Comparison of ENCODE assay signal across 8 mouse cellular contexts in the genomic region with DNA sequence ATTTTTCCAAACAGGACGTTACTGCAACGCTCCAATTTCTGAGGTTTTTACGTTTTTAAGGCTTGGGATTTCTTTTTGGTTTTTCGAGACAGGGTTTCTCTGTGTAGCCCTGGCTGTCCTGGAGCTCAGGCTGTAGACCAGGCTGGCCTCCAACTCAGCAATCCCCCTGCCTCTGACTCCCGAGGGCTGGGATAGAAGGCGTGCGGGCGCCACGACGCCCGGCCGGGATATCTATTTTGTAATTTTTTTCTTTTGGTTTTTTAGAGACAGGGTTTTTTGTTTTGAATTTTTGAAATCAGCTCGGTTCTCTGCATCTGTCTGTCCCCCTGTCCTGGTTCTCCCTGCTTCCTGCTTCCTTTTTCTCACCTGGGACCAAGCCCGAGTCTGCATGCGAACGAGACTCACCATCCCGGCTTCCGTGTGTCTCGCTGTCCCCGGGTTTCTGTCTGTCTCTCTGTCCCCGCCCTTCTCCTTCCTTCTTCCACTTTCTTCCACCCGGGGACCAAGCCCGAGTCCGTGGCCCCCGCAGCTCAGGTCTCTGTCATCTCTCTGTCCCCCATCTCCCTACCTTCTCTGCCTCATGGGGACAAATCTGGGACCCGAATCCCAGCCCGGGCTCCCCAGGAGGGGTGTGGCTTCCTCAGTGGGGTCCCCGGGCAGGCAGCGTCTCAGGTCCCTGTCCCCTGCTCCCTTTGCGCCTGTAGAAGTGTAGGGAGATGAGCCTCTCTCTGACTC. TPM values are rescaled to one million over a fixed set of nuclear protein-coding genes. Genes with fewer than 3 reads are reported as not detected.
DNase-seq lines count a peak whose midpoint lies in the region; ATAC-seq and TF ChIP-seq lines count a peak whose summit lies in the region.
"Not testable (repeated sequence)": the region's sequence is repeated elsewhere in the genome, so short reads cannot be mapped to it uniquely, and the experiment has no call there.

No protein-coding gene starts in this region.

- H3K4me2 ChIP-seq in hindbrain, embryonic 12.5 days (replicated peaks); limb, embryonic 11.5 days (ENCODE audit: low read depth, severe bottlenecking): not testable (repeated sequence)

- H3K79me2 ChIP-seq in MEL (ENCODE audit: control insufficient read depth, insufficient read depth, low read length, poor library complexity), result not testable (repeated sequence)

- not testable (repeated sequence) for H3K4me3 ChIP-seq in MEL (ENCODE audit: control insufficient read depth in 1 of 2, insufficient read depth in 1 of 2, low read depth in 2 of 2, low read length in 2 of 2); embryonic facial prominence, embryonic 10.5 days; hindbrain, embryonic 12.5 days; limb, embryonic 11.5 days (ENCODE audit: low read depth, low read length)

- DNase-seq in MEL (ENCODE audit: low read depth, low spot score), result peak; percentile 60
- DNase-seq in embryonic facial prominence, embryonic 10.5 days (ENCODE audit: low spot score), result peak; percentile 49
- peak; percentile 36 for DNase-seq in gastrocnemius, postnatal 10 days
- DNase-seq in limb, embryonic 11.5 days (ENCODE audit: low spot score), result peak; percentile 73
- DNase-seq in urinary bladder, postnatal 10 days (ENCODE audit: low spot score), result peak; percentile 74

- TF ChIP-seq POLR2A in MEL (IDR thresholded peaks at IDR 0.05; ENCODE audit: control insufficient read depth in 1 of 2, insufficient read depth in 1 of 2, low read depth in 1 of 2, low read length in 2 of 2, poor library complexity in 1 of 2), result peak in 1 of 2 experiments; percentile 44; a peak in 1 of 4 replicates

- not testable (repeated sequence) for H3K36me3 ChIP-seq in MEL (ENCODE audit: control insufficient read depth in 1 of 2, insufficient read depth in 2 of 2, low read length in 2 of 2)
- H3K36me3 ChIP-seq in embryonic facial prominence, embryonic 10.5 days (replicated peaks), result peaks cover 56% of the 10 kb centered on the region
- peaks cover 36% of the 10 kb centered on the region for H3K36me3 ChIP-seq in hindbrain, embryonic 12.5 days
- peaks cover 20% of the 10 kb centered on the region for H3K36me3 ChIP-seq in limb, embryonic 11.5 days (ENCODE audit: control insufficient read depth, insufficient read depth, low read length)

- peak; percentile 51 for ATAC-seq in hindbrain, embryonic 12.5 days (ENCODE audit: low FRiP score)
- peak; percentile 45 for ATAC-seq in limb, embryonic 11.5 days (ENCODE audit: insufficient number of reproducible peaks, low FRiP score, low TSS enrichment, low read depth)
- peak; percentile 51 for ATAC-seq in megakaryocyte-erythroid progenitor cell, adult 5-6 weeks (replicated peaks; ENCODE audit: low FRiP score, low TSS enrichment, poor library complexity, severe bottlenecking)
- ATAC-seq in neutrophil, adult 5-6 weeks (ENCODE audit: extremely low read depth, insufficient number of reproducible peaks, low FRiP score, poor library complexity, severe bottlenecking), result peak; percentile 14; the same call in 1 of the 2 replicates

- H3K9me3 ChIP-seq in MEL (replicated peaks; ENCODE audit: insufficient read depth, low read length), result not testable (repeated sequence)
- peaks cover 48% of the 10 kb centered on the region for H3K9me3 ChIP-seq in embryonic facial prominence, embryonic 10.5 days
- H3K9me3 ChIP-seq in hindbrain, embryonic 12.5 days (replicated peaks), result peaks cover 33% of the 10 kb centered on the region
- peaks cover 21% of the 10 kb centered on the region for H3K9me3 ChIP-seq in limb, embryonic 11.5 days (ENCODE audit: control insufficient read depth, low read length)

- not testable (repeated sequence) for H3K9ac ChIP-seq in MEL (ENCODE audit: control insufficient read depth, low read depth, low read length, poor library complexity, severe bottlenecking); hindbrain, embryonic 12.5 days; limb, embryonic 11.5 days (ENCODE audit: low read length)

- TF ChIP-seq EP300 in MEL (IDR thresholded peaks at IDR 0.05; ENCODE audit: low read depth in 1 of 2, low read length in 2 of 2), result not testable (repeated sequence)

- H3K4me1 ChIP-seq in MEL (ENCODE audit: control insufficient read depth in 1 of 2, insufficient read depth in 2 of 2, low read length in 2 of 2); embryonic facial prominence, embryonic 10.5 days; hindbrain, embryonic 12.5 days; limb, embryonic 11.5 days (ENCODE audit: control insufficient read depth, insufficient read depth, low read length): not testable (repeated sequence)

- TF ChIP-seq CTCF in MEL (IDR thresholded peaks at IDR 0.05 in 2 of 3, conservative IDR thresholded peaks at IDR 0.05 in 1 of 3; ENCODE audit: control insufficient read depth in 1 of 3, insufficient read depth in 1 of 3, low read depth in 2 of 3, low read length in 3 of 3, poor library complexity in 1 of 3, severe bottlenecking in 1 of 3), result not testable (repeated sequence)

- WGBS in embryonic facial prominence, embryonic 10.5 days, result 86% methylated on average over 30 of the region's 30 CpGs
- 86% methylated on average over 30 of the region's 30 CpGs for WGBS in hindbrain, embryonic 12.5 days
- 85% methylated on average over 30 of the region's 30 CpGs for WGBS in limb, embryonic 11.5 days

- not testable (repeated sequence) for H3K27me3 ChIP-seq in MEL (ENCODE audit: control insufficient read depth in 1 of 2, insufficient read depth in 2 of 2, low read length in 2 of 2); embryonic facial prominence, embryonic 10.5 days (replicated peaks; ENCODE audit: low read depth, poor library complexity, severe bottlenecking); hindbrain, embryonic 12.5 days; limb, embryonic 11.5 days (ENCODE audit: control insufficient read depth, insufficient read depth, low read length)

- not testable (repeated sequence) for TF ChIP-seq RAD21 in MEL (IDR thresholded peaks at IDR 0.05; ENCODE audit: low read depth, low read length)

- not testable (repeated sequence) for H3K27ac ChIP-seq in MEL (ENCODE audit: control insufficient read depth, low read depth, low read length); embryonic facial prominence, embryonic 10.5 days (replicated peaks); limb, embryonic 11.5 days (replicated peaks; ENCODE audit: low read depth, low read length)
- H3K27ac ChIP-seq in hindbrain, embryonic 12.5 days, result 0 out of 2 replicates have a peak overlapping the region, but pooled peaks have one; percentile 0

RNA-seq across cellular contexts. Expression of a gene that starts 9.9 kb away (rescaled TPM):
- total RNA-seq in MEL (2012; rRNA removed), result 2.5 and 4.7 TPM in 2 replicates
- polyA plus RNA-seq in MEL (2012; ENCODE audit: insufficient read depth in 1 of 2, insufficient read length in 2 of 2, low read depth in 1 of 2, low replicate concordance in 2 of 2, missing spikeins in 1 of 2), result 10 to 100 TPM in 1 of 2 experiments, not detected in 1; 88.8 TPM
- polyA plus RNA-seq in embryonic facial prominence, embryonic 10.5 days (2016; fragmentation: Nextera tagmentation; extraction: Ambion mirVana), result 259 and 324 TPM in 2 replicates
- 10 to 100 TPM; 47.0 to 72.9 TPM for total RNA-seq in gastrocnemius, postnatal 10 days (2021)
- polyA plus RNA-seq in hindbrain, embryonic 12.5 days (2016; fragmentation: Nextera tagmentation; extraction: Ambion mirVana), result 169 and 249 TPM in 2 replicates
- polyA plus RNA-seq in limb, embryonic 11.5 days (2014; fragmentation: Nextera tagmentation; extraction: Ambion mirVana), result 244 and 297 TPM in 2 replicates
- total RNA-seq in megakaryocyte-erythroid progenitor cell, adult 5-6 weeks (2014; fragmentation: Nextera tagmentation), result 80.7 and 142 TPM in 2 replicates
- 87.0 and 105 TPM in 2 replicates for total RNA-seq in megakaryocyte-erythroid progenitor cell, adult 5-6 weeks (2017)
- 206 and 226 TPM in 2 replicates for total RNA-seq in neutrophil, adult 5-6 weeks (2017)
